Mouse (Mus musculus): ENCODE results near the gene Ing2.

- TF ChIP-seq CTCF (conservative IDR thresholded peaks at IDR 0.05; ENCODE audit: insufficient read depth, insufficient read length, low read depth, low read length): no peak
- no peak for TF ChIP-seq POLR2A (IDR thresholded peaks at IDR 0.05; ENCODE audit: low read depth, low read length)
Measured at GRCm38 (mm10) chr8:47673317-47674139, 1.8 kb downstream of the Ing2 start.

All from kidney, adult 2 months (tissue).